Mouse (Mus musculus) right cerebral cortex, postnatal 25 days (tissue): ENCODE measurements around the gene Tbr1.
A peak's percentile ranks its signal among the peaks of the same experiment; 100 is the strongest.

Experiments
- DNase-seq: peaks from one replicate; pipeline ENCODE4 v3.0.0; 2022

Gene Tbr1

DNA sequence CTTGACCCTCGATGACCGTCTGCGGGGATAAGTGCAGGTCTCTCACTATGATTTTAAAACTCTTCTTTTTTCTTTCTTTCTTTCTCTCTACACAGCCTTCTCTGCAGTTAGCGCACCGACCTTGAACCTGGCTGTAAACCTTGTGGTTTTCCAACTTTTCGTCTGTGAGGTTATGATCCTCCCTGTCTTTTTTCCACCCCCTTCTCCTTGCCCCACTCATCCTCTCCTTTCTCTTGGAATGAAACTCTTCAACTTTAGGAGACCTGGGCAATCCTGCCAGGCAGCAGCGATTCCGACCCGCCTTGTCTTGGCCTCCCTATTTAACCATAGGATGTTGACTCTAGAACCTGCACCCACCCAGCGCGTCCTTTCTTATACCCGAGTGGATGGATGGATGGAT lies 9.8 kb downstream of the Tbr1 start:
- DNase-seq, result no peak

DNA sequence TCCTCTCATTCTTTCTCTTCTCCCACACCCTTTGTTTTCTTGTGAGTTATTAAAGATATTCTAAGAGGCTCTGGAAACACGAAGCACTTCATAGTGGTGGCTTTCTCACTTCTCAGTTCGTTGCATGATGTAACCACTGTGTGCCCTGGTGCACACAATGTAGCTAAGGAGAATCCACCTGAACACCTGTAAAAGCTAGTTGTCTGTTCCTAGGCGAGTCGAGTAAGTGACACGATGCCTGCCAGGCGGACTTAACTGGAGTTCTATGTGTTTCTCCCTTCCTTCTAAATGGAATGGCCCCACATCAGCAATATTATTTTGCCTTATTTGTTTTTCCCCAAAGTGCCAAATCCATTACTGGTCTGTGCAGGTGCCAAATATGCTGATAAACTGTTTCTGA lies 10.4 kb downstream of the Tbr1 start:
- DNase-seq, result no peak

DNA sequence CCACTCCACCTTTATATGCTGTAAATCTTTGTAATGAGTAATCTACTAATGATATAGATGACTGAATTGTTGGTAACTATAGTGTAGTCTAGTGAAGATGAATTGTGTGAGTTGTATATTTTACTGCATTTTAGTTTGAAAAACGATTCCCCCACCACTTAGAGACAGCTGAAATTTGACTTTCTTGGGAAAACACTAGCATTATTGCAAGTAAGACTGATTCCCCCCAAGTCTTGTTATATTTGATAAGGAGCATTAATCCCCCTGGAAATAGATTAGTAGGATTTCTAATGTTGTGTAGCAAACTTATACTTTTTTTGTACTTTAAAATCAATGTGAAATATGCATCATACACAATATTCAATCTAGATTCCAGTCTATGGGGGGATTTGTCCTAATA lies 10.8 kb downstream of the Tbr1 start:
- DNase-seq, result no peak

DNA sequence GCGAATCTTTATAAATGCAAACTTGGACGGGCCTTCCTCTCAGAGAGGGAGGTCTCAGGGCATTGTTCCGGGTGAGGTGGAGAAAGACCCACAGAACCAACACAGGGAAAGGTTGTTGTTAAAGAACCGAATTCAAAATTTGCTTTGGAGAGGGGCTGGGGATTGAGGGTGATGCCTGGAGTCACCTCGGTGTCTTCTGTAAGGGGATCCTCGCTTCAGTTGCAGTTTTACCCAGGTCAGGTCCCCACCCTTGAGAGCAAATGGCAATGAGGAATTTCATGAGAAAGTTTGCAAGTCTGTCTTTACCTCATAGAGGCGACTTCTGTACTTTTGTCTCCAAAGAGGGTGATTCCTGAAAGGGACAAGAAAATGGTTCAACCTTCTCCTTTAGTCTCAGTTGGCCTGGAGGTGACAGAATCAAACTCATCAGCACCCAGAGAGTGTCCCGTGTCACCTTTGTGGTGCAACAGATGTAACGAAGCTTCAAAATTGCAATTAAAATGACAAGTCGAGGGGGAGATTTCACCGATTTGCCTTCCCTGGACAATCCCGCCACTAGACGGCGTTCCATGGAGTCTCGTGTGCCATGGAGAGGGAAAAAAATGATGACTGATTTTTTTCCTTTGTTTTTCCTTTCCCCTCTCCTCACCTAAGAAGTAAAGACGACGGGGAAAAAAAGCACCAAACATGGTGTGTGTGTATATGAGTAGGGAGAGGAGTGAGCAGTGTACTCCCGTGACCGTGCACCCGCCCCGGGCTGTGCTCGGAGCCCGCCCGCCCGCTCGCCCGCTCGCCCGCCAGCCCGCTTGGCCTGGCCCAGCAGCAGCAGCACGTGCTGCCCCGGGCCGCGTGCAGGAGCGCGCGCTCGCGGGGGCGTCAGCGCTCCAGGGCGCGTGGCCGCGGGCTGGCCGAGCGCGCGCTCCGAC lies 12.1 kb downstream of the Tbr1 start:
- peak; percentile 55 for DNase-seq

DNA sequence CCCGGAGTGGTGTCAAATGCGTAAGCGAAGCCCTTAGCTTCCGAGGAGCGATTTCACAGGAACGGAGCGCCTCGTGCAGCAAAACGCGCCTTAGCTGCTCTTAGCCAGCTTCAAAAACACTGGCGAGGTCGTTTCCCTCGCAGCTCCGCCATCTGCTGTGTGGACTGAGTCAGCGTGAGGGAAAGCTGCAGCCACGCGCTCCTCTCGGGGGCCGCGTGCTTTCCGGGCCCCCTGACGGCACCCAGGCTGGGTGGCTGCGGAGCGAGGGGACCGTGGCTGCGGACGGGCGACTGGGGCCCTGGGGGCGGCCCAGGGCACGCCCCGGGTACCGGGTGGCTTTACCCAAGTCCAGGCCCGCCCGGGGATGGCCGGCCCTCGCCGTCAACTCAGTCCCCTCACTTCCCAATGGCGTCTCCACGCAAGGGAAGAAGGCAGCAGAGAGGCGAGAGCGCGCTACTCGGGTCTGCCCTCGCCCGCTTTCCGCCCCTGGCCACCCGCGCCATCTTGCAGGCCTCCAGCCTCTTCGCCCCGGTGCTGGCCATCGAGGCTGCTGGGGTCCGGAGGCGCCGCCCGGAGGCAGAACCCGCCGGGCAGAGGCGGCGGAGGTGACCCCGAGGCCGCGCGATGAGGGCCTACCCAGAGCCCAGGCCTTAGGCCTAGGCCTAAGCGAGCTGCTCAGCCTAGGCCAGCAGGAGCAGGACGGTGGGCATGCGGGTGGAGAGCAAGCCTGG lies 13.0 kb downstream of the Tbr1 start:
- peak; percentile 71 for DNase-seq

DNA sequence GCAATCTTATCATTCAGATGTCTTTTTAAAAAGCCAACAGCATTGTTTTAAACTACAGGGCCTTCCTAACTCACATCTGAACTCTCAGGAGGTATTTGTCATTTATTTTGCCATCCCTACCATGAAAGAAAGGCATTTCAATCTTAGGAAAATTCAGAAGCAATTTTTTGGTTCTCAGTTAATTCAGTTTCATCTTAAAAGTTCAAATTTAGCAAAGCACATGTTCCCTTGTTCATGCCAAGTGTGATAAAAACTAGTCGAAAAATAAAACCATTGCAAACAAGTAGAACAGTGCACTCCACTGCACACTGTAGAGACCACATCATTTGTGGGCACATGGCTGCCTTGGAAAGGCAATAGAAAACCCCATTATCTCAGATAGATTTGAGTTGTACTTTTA lies 15.5 kb downstream of the Tbr1 start:
- DNase-seq, result no peak

DNA sequence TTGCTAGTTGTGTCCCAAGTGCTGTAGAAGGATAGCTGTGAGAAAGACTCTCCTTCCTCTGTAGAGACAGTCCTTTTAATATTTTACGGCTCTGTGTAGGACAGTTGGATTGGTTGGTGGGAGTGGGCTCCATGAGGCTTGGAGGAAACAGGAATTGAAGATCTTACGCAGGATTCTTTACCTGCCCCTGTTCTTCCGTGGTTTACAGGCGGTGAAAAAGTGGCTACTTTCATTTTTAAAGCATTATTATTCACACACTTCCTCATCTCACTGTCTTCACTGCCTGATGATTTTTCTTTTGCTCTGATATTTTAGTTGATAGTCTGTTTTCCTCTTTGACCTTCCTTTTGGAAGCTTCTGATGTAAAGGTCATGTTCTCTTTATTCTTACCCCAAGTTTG lies 17.5 kb downstream of the Tbr1 start:
- no peak for DNase-seq

DNA sequence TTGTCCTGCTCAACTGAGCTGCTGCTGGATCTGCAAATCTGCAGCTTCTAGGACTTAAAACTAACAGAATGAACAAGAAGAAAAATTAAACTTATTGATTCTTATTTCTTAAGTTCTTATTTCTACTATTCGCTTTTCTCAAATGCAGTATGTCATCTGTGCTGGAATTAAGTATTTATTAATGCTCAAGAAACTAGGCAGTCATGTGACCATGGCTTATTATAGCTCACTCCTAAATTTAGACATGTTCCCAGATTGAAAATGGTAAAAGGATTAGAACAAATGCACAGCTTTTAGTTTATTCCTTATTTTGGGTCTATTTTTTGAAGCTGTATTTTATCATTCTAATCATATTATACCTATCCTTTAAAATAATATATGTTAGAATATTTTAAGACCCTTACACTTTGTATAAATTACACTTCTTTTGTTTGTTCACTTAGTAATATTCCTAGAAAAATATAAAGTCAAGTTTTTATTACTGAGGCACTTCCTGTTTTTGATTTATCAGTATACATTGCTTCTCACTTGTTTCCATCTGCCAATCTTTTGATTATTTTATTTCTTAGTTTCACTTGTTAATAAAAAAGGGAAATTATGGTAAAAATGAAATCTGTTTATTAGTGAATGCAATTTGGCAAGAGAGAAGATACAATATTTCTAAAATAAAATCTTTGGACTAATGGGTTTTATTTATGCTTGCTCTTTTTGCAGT lies 20.9 kb downstream of the Tbr1 start:
- DNase-seq, result no peak

DNA sequence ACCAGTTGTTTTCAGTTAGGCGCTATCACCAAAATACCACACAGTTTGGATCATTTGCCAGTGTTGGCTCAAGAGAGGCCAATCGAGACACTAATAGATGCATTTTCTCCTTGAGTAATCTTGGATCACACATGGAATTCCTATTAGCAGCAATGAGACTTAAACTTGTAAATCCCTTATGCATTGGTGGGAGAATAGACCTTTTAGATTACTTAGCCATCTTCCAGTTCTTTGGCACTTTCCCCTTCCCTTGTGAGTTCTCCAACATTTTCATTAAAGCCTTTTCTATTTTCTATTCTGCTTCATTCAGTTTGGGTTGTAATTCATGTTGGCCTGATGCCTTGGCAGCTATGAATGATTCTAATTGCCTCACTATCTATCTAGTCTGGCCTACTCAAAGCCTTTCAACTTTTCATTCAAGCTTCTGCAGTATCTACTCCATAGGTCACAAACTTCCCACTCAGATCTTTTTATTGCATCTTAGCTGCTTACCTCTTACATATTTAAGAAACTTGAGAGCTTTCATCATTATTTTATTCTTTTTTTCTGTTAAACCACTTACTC lies 34.6 kb downstream of the Tbr1 start:
- no peak for DNase-seq
